Mouse (Mus musculus): ENCODE measurements around the gene Whrn.

The Whrn gene

GRCm38 (mm10) chr4:63495915-63496278, at the start of gene Whrn:
TSS of gene Whrn (minus strand) at chr4:63495991.
- peak; percentile 81 to 90 for DNase-seq

DNA sequence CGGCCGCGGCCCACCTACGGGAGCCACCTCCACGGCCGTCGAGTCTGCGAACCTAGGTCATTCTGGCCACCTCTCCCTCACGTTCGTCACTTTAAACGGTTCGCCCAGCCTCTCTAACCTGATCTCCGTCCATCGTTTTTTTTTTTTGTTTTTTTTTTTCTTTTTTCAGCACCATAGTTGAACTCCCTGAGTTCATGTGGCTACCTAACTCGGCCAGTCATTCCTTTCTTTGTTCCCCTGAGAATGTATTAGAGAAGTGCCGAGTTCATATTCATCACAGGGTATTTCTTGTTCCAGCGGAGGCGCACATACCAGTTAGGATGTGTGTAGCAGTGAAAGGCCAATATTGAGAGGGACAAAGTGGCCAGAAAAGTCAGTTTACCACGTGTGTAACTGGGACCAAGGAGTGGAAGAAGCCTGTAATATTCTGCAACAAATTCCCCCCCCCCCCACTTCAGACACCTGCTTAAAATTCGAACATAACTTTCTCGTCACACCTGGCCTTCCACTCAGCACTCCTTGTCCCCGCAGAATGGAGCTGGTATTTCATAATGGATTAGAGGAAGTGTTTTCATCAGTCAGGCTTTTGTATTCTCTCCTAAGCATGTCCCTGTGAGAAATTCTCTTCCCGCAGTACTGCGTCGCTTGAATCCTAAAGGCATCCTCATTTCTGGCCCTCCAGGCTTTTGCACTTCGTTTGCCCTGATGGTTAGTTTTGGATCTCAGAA, 49.6 kb upstream of the Whrn start:
- no peak for DNase-seq

DNA sequence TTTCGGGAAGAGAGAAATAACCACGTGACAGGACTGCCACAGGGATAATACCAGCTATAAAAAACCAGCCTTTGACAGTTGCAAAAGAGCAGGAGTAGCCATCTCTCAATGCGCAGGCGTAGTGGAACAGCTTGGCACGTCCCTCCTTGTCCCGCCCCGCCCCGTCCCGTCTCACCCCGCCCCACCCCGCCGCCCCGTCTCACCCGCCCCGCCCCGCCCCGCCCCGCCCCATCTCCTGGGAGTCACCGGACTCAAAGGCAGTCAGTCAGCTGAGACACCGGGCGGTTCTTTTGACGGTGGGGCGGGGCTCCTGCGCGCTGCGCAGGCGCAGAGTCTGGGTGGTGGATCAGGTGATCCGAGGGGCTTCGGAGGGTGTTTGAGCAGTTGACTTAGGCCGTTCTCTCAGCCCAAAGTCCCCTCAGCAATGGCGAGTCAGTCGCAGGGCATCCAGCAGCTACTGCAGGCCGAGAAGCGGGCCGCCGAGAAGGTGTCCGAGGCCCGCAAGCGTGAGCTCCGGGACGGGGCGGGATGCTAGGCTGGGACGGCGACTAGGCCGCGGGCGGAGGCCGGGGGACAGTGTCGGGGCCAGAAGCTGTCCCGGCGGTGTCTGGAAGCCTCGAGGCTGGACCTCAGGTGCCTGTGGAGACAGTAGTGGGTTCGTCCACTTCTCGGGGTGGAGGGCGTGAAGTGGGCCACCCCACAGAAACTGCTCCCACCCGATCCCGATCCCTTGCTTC, 48.9 kb upstream of the Whrn start, which contains the start of gene Atp6v1g1:
Gene Atp6v1g1 (plus strand): TSS at position 279 of the 737 bp plus-strand sequence.
- peak; percentile 96 to 97 for DNase-seq

GRCm38 (mm10) chr4:63543746-63544493, 48.1 kb upstream of the Whrn start:
- peak; percentile 19 to 59 for DNase-seq

GRCm38 (mm10) chr4:63542209-63542608, 46.4 kb upstream of the Whrn start:
- DNase-seq, result no peak

DNA sequence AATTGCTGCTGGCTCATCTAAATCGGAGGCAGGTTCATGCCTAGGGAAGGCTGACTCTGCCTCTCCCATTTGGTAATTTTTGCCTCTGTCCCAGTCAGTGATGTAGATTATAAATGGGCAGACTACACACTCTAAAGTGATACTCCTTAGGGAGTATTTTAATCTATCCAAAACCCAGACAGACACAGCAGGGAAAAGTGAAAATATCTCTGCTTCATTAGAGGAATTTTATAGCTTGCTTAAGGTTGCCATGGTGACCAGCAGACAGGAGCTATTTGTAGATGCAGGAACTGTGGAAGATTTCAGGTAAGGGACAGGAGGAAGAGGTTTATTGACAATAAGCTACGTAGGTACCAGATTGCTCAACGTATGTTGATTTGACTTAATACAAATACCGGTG, 41.8 kb upstream of the Whrn start:
- no peak for DNase-seq

- no peak for DNase-seq
Measured at GRCm38 (mm10) chr4:63530409-63530808, 34.6 kb upstream of the Whrn start.

DNA sequence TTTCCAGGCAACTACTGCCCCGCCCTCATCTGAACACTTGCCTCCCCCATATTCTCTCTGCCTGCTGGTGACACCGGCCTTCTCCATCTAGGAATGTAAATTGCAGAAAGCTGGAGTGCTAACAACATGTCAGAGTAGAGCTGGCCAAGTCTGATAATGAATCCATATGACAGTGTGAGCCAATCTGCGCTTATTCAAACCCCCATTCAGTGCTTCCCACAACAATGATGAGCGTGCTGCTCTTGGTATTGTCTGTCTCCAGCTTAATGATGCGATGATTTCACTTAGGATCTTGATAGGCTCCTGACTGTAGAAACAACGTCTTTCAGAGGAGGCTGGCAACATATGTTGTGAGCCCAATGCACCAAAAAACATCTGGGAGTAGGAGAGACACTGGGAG, 33.2 kb upstream of the Whrn start:
- no peak for DNase-seq

GRCm38 (mm10) chr4:63525514-63525913, 29.7 kb upstream of the Whrn start:
- DNase-seq, result no peak

DNA sequence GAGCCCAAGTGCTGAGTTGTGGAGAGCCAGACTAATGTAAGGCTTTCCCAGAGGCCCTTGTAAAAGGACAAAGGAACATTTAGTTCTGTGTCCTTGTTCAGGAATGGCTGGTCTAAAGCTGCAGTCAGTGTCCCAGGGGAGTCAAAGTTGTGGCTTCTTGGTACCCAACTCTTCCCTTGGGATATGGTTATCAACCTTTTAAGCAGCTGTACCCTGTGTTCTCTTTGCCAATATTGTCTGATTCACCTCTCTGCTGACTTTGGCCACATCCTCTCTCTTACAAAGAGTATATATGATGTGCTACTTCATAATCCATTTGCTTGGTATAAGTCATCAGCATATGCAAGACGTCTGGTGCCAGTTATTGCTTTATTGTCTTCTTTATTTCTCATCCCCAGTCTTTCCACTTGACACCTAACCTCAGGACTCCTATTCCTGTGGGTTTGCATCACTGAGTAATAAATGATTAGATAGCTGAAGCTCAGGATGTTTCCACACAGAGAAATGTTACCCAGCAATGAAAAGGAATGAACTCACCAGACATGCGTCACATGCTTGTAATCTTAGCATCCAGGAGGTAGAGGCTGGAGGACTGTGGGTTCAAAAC, 26.1 kb upstream of the Whrn start:
- no peak for DNase-seq

DNA sequence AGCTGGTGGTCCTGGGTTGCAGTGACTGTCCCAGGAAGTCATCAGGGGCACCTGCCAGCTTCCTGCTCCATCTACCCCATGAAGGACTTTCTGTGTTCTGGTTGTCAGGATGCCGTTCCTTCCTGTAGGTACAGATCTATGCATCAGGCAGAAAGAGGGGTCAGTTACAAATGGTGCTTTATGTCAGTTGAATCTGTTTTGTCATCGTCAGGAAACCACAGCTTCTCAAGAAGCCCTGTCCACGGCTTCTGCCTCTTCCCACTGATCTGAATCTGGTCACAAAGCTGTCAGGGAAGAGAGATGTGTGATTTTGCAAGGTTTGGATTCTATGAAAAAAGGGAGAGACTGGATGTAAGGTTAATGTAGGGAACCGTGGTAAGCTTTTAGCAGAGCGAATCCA, 19.2 kb upstream of the Whrn start:
- no peak for DNase-seq

- no peak for DNase-seq
Measured at GRCm38 (mm10) chr4:63514454-63514984, 18.7 kb upstream of the Whrn start.

- no peak for DNase-seq
Measured at GRCm38 (mm10) chr4:63512921-63513320, 17.1 kb upstream of the Whrn start.

DNA sequence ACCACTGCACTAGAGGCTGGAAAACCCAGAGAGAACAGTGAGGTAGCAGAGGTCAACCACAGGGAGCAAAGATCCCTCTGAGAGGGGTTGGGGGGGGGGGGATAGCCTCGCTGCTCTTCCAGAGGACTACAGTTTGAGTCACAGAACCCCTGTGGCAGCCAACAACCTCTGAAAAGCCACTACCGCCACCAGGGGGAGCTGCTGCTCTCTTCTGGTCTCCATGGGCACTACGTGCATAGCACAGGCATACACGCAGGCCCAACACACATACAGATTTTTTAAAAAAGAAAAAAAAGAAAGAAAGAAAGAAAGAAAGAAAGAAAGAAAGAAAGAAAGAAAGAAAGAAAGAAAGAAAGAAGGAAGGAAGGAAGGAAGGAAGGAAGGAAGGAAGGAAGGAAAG, 12.4 kb upstream of the Whrn start:
- DNase-seq, result peak; percentile 81 to 87

DNA sequence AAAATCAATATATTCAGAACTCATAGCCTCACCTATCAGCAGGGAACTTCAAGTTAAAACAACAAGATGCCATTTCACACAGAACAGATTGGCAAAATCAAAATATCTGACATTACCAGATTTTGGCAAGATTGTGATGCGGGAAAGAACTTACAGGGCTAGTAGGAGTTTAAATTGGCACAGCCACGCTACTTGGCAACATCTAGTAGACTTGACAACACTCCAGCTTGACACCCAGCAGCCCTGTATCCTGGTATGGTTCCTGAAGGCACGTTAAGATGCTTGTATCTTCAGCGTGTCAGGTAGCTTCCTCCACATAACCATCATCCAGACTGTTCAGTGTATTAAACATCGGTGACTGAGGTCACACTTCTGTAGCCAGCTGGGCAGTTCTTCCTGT, 11.7 kb upstream of the Whrn start:
- no peak for DNase-seq

- DNase-seq, result no peak
Measured at GRCm38 (mm10) chr4:63503949-63504348, 8.2 kb upstream of the Whrn start.

DNA sequence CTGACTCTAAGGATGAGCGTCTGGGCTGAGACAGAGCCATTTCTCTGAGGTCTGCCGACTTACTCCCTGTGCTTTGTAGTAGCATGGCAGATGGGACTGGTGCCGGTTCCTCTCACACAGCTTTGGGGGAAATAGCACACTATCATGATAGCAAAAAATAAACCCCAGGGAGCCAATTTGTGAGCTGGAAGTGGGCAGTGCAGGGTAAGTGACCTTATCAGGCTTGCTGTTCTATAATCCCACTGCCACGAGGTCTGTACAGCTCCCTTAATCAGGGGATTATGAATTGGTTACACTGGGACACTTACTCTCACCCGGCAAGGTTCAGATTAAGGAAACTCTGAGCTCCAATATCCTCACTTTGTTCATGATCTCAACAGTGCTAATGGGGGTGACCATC, 5.3 kb upstream of the Whrn start:
- DNase-seq, result no peak

- no peak for DNase-seq
Measured at GRCm38 (mm10) chr4:63498346-63498745, 2.6 kb upstream of the Whrn start.

GRCm38 (mm10) chr4:63496312-63496711, 521 bp upstream of the Whrn start:
- no peak for DNase-seq

DNA sequence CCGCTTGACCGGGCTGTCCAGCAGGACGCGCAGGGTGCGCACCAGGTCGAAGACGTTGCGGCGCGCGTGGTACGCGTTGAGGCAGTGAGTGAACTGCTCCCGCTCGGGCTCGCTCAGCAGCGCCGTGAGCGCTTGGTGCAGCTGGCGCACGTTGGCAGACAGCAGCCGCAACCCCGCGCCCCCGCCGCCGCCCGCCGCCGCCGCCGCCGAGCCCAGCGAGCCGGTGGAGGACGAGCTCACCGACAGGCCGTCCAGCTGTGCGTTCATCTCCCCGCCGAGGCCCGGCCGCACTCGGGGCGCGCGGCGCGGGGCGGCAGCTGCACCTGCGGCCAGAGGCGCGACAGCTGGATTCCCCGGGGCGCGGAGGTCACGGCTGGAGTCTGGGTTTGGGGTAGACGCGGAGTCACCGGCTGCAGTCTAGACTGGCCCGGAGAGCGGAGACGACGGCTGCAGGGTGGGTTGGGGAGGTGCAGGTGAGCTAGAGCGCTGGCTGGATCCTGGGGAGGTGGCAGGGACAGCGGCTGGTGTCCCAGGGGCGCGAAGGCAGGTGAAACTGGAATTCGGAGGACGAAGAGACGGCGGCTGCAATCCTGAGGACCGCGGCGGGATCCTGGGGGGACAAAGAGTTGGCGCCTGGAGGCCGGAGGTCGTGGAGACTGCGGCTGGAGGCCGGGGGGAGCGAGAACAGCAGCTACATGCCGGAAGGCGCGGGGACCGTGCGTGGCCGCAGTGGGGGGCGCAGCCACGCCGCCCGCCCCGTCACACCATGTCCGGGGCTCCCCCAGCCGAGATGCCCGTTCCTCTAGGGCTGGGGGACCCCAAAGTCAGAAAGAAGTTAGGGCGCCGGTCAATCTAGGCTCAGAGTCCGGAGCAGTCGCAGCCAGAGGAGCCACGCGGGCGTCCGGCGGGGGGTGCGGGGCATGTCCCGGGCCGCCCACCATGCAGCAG, 550 bp downstream of the Whrn start:
- peak; percentile 73 to 81 for DNase-seq

DNA sequence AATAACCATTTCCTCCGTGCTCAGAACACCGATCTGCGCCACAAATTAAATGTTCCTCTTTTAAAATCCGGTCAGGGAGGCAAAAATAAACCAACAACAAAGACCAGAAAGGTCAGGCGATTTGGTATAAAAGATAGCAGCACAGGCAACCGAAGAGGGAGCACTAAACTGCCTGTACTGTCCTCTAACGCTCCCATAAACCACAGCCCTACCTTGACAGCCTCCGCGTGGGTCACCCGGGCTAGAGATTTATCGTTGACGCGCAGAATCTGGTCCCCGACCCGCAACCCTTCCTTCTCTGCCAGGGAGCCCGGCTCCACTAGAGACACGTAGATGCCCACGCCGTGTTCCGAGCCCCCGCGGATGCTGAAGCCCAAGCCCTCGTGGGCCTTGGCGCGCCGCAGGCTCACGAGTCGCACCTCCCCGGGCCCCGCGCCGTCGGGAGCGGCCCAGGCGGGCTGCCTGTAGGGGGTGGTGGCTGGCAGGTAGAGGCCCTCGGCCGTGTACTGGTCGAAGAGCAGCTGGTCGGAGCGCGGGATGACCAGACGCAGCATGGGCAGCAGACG, 1.3 kb downstream of the Whrn start:
- no peak for DNase-seq
